Mouse (Mus musculus): ENCODE measurements around the gene Wnt7b.
A peak's percentile ranks its signal among the peaks of the same experiment; 100 is the strongest.

The Wnt7b gene

GRCm38 (mm10) chr15:85582356-85582910 lies at the start of gene Wnt7b:
Wnt7b (minus strand) TSS chr15:85582473.
- no peak for DNase-seq (ENCODE audit: low read depth, low spot score)

DNA sequence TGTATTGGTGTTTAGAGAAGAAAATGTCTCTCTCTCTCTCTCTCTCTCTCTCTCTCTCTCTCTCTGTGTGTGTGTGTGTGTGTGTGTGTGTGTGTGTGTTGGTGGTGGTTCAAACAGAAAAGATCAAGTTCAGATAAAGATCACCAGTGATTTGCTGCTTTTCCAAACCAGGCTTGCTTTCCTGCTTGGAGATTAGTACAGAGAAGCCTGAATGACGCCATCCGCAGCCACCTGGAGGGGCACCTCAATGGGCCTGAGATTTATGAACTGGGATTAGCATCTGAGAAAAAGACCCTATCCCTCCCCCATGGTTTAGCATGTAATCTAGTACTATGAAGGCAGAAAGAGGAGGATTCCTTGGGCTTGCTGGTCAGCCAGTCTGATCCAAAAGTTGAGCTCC lies 49.3 kb upstream of the Wnt7b start:
- no peak for DNase-seq (ENCODE audit: low read depth, low spot score)

- DNase-seq (ENCODE audit: low read depth, low spot score): no peak
Measured at GRCm38 (mm10) chr15:85629924-85630545, 47.8 kb upstream of the Wnt7b start.

GRCm38 (mm10) chr15:85625666-85626279 lies 43.5 kb upstream of the Wnt7b start:
- no peak for DNase-seq (ENCODE audit: low read depth, low spot score)

- DNase-seq (ENCODE audit: low read depth, low spot score): no peak
Measured at GRCm38 (mm10) chr15:85622213-85622612, 39.9 kb upstream of the Wnt7b start.

DNA sequence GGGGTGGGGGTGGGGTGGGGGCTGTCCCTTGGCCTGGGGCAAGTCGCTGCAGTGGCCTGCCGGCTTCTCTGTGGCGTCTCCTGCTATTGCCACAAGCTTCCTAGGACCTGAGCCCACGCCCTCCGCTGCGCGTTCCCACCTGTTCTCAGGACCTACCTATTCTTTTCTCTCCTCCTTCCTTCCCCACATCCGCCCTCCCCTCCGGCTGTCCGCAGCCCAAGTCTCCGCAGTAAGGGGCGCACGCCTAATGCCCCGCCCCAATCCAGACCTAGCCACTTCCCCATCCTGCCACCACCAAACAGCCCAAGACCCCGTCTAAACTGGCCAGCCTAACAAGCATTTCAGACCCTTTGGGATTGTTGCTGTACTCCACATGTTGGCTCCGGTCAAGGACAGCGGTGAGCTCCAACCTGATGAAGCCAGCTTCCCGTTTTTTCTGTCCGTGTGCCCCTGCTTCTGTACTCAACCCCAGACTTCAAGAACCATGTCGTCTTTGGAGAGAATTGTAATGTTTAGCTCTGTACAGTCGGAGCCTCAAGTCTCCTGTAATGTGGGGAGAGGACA lies 33.3 kb upstream of the Wnt7b start:
- DNase-seq (ENCODE audit: low read depth, low spot score): no peak

- DNase-seq (ENCODE audit: low read depth, low spot score): no peak
Measured at GRCm38 (mm10) chr15:85615075-85615474, 32.8 kb upstream of the Wnt7b start.

DNA sequence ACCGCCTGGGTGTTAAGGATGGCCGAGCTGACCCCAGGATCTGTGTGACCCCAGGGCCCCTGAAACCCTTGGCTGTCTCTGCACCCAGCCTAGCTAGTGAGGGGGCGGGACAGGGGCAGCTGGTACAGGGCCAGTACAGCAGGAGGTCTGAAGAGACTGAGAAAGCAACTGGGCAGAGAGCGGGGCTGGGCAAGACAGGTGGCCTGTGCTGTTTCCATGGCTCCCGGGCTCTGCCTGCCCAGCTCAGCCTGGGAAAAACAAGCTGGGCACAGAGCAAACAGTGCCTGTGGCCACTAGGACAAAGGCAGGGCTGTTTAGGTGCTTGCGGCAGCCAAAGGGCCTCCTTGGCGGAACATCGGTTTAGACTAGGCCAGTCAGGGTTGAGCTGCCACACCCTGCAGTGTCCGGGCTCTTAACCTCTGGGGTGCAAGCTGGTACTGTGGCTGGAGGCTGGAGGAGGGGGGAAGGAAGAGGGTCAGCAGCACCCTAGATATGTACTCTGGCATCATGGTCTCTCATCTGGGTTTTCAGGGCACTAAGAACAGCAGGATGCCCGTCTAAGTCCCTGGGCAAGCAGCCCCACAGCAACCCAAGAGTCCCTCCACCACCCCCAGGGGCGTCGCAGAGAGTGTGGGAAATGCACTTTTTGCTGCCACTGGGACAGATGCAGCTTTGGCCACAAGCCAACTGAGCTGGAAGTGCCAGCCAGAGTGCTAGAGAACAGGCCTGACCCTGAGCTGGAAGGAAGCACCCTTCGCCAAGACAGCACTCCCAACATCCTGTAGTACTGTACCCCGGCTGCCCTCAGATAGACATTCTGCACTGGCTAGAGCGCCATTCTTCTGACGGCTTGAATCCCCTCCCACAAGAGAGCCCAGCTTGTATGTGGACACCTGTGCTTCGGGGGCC lies 31.3 kb upstream of the Wnt7b start:
- DNase-seq (ENCODE audit: low read depth, low spot score): no peak

DNA sequence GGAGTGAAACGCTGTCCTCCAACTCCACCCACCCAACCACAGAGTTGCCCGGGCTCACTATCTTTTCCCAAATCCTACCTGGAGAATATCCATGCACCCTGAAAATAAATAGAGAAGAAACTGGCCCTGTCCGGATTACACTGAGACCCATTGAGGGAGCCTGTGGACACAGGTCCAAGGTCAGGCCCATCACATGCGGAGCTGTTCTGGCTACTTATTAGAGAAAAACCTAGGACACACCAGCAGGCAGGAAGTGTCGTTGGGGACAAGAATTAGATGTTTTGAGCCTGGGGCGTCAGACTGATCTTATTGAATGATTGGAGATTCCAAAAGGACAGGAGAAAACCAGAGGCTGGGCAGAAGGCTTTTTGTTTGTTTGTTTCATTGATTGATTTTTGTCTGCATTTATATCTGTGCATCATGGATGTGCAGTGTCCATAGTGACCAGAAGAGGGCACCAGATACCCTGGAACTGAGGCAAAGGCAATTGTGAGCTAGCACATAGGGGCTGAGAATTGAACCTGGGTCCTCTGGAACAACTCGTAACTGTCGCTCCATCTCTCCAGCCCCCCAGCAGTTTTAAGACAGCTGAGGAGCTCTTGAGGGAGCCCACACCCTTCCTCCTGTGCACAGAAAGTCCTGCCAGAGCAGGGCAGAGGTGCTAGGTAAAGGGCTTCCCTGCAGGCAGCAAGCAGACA lies 30.5 kb upstream of the Wnt7b start:
- DNase-seq (ENCODE audit: low read depth, low spot score): no peak

- DNase-seq (ENCODE audit: low read depth, low spot score): no peak
Measured at GRCm38 (mm10) chr15:85611701-85612520, 29.6 kb upstream of the Wnt7b start.

DNA sequence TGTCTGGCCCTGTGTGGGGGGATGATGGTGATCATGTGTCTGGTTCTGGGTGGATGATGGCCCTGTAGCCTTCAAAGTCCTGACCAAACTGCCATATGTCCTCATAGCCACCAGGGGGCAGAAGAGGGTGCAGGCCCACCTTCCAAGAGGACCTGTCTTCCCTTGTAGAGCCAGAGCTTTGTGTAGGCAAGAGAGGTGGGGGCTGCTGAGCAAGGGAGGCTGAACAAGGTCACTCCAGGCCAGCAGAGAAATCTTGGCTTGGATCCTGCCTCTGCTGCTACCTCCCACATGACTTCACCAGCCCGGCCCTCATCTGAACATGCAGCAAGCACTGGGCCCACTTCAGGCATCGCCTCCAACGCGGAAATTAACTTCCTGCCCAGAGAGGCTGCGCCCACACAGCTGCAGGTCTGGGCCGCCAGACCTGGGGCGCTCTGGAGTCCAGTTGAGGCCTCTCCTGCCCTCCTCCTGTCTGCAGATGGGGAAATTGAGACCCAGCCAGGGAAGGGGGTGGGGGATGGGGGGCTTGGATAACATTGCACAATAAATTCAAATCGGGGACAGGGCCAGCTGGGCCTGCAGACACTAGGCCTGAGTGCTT lies 28.4 kb upstream of the Wnt7b start:
- DNase-seq (ENCODE audit: low read depth, low spot score): peak; percentile 63

DNA sequence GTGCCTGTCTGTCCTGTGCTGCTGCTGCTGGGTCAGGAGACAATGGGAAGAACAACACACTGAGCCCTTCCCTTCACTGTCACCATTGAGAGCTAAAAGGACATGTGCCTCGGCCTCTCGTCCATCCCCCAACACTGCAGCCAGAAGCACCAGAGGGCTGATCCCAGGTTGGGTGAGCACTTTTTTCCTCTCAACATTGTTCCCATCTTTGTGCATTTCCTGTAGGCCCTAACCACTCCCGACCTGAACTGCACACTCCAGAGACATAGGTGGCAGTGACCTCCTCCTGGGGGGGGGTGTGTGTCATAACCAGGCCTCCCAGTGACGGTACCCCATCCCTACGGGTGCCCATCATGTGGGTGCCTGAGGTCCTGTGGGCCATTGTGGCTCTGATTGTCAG lies 27.8 kb upstream of the Wnt7b start:
- DNase-seq (ENCODE audit: low read depth, low spot score): no peak

- DNase-seq (ENCODE audit: low read depth, low spot score): no peak
Measured at GRCm38 (mm10) chr15:85609266-85610004, 27.2 kb upstream of the Wnt7b start.

GRCm38 (mm10) chr15:85605962-85606610 lies 23.8 kb upstream of the Wnt7b start:
- no peak for DNase-seq (ENCODE audit: low read depth, low spot score)

DNA sequence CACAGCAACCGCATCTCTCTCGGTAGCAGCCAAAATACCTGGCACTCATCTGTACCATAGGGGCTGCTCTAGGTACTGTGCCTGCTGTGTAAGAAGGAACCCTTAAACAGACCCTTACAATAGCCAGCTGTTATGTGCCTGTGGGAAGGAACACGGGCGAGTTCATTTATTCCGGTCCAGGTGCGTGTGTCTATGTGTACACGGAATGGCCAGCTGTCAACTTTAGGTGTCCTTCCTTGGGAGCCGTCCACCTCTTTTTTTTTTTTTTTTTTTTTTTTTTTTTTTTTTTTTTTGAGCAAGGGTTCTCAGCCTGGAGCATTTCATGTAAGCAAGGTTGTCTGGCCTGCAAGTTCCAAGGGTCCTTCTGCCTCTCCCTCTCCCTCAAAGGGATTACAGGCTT lies 22.7 kb upstream of the Wnt7b start:
- DNase-seq (ENCODE audit: low read depth, low spot score): no peak

- no peak for DNase-seq (ENCODE audit: low read depth, low spot score)
Measured at GRCm38 (mm10) chr15:85604507-85604906, 22.2 kb upstream of the Wnt7b start.

GRCm38 (mm10) chr15:85603422-85603821 lies 21.1 kb upstream of the Wnt7b start:
- no peak for DNase-seq (ENCODE audit: low read depth, low spot score)

DNA sequence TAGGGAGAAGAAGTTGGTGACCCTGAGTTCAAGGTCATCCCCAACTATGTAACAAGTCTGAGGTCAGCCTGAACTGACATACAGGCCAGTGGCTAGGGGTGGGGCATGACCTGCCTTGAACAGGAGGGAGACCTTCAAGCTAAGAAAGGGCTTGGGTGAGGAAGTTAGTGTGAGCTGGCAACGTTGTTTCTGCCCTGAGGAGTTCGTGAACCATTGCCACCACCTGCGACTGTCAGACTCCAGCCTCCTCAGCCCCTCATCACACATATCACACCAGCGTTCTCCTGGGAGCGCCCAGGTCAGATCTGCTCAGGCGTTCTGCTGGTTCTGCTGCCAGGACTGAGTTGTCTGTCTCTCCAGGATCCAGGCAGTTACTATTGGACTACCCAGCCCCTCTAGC lies 20.5 kb upstream of the Wnt7b start:
- DNase-seq (ENCODE audit: low read depth, low spot score): no peak

GRCm38 (mm10) chr15:85602021-85602420 lies 19.7 kb upstream of the Wnt7b start:
- no peak for DNase-seq (ENCODE audit: low read depth, low spot score)
